Mouse (Mus musculus) ES-E14 (cell line): ENCODE results near the gene Spink8. TPM values are rescaled to one million over a fixed set of nuclear protein-coding genes. Genes with fewer than 3 reads are reported as not detected.

Source experiments
- DNase-seq: peaks from one replicate; pipeline ENCODE4 v3.0.0-alpha.2; 2013; ENCODE audit warnings: low read depth, low spot score
- H3K27ac ChIP-seq: 2 replicates; pipeline ENCODE4 v1.5.1; 2012; ENCODE audit warnings: low read depth, mild to moderate bottlenecking, low read length, moderate library complexity, mixed read lengths; ENCODE audit not compliant: poor library complexity, insufficient read depth, severe bottlenecking
- H3K36me3 ChIP-seq: 2 replicates; pipeline ENCODE4 v1.6.1; 2012; ENCODE audit warnings: mild to moderate bottlenecking, low read length, moderate library complexity, mixed read lengths; ENCODE audit not compliant: control insufficient read depth, poor library complexity, insufficient read depth, severe bottlenecking
- H3K4me1 ChIP-seq, 2 experiments: fragments of 150-350 bp in 1 of 2; sonication (generic) in 1 of 2; 2 replicates each; pipeline ENCODE4 v1.6.1; 2012; ENCODE audit warnings: low read length in 2 of 2, mild to moderate bottlenecking in 1 of 2, mixed read lengths in 1 of 2; ENCODE audit not compliant: control insufficient read depth in 2 of 2, insufficient read depth in 2 of 2, poor library complexity in 1 of 2
- H3K4me3 ChIP-seq, 2 experiments: fragments of 150-350 bp in 1 of 2; sonication (generic) in 1 of 2; 2 replicates each; pipeline ENCODE4 v1.5.1; 2012; ENCODE audit warnings: low read length in 2 of 2, low read depth in 1 of 2, mild to moderate bottlenecking in 1 of 2, mixed read lengths in 1 of 2; ENCODE audit not compliant: insufficient read depth in 1 of 2, poor library complexity in 1 of 2, severe bottlenecking in 1 of 2
- H3K9ac ChIP-seq: 2 replicates; pipeline ENCODE4 v1.6.1; 2012; ENCODE audit warnings: low read depth, mild to moderate bottlenecking, low read length, mixed read lengths; ENCODE audit not compliant: poor library complexity, insufficient read depth, severe bottlenecking
- H3K9me3 ChIP-seq: fragments of 150-350 bp; sonication (generic); 2 replicates; pipeline ENCODE4 v1.6.1; 2012; ENCODE audit warnings: low read depth, mild to moderate bottlenecking, low read length; ENCODE audit not compliant: control insufficient read depth, insufficient read depth
- CHD2 ChIP-seq: IDR thresholded peaks from 2 replicates; pipeline ENCODE4 v1.6.1; 2014; ENCODE audit warnings: mild to moderate bottlenecking, low read depth, low read length, inconsistent platforms
- HCFC1 ChIP-seq: IDR thresholded peaks from 2 replicates; pipeline ENCODE4 v1.6.1; 2012; ENCODE audit warnings: low read length, inconsistent platforms, borderline replicate concordance; ENCODE audit not compliant: insufficient read depth
- MAFK ChIP-seq: IDR thresholded peaks from 2 replicates; pipeline ENCODE4 v1.6.1; 2014; ENCODE audit warnings: mild to moderate bottlenecking, low read depth, low read length, inconsistent platforms; ENCODE audit not compliant: insufficient read depth
- ZC3H11A ChIP-seq: IDR thresholded peaks from 2 replicates; pipeline ENCODE4 v1.6.1; 2012; ENCODE audit warnings: low read depth, mild to moderate bottlenecking, inconsistent platforms, low read length, borderline replicate concordance
- ZNF384 ChIP-seq: IDR thresholded peaks from 2 replicates; pipeline ENCODE4 v1.6.1; 2012; ENCODE audit warnings: low read depth, low read length, inconsistent platforms
- in situ Hi-C, 2 experiments: fragments of 600-800 bp; cut with MboI; formaldehyde crosslinking; loops; one replicate each; pipeline ENCODE4 v1.15.1; 2025; ENCODE audit warnings: low sequenced_read_pairs in 2 of 2, inconsistent platforms in 1 of 2; ENCODE audit not compliant: unreplicated experiment in 2 of 2
- total RNA-seq: library from RNA; depleted of rRNA; stranded (reverse); fragments of 300-350 nt; gene quantifications from 2 replicates; pipeline ENCODE4 v1.2.3, GENCODE M21; 2012

The Spink8 gene
- total RNA-seq, 1 experiment: 0.31 TPM

DNA sequence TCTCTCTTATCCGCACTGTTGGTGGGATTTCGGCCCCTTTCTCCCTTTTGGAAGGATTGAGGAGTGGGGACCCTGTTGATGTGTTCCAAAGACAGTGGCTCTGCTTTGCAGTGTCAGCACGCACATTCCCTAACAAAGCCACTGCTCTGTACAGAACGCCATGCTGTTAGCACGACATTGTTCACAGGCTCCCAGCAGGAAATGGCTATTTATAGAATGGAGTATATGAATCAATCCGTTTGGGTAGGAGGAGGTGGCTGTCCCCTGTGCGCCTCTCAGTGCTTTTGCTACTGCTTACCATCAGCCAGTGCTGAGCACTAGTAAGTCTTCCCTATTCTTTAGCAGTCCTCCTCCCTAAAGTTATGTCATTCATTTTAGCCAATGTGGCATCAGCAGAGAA lies 1.3 kb downstream of the Spink8 start:
- Histone ChIP-seq H3K9ac (no peak overlapping the region), H3K9me3 (no peaks in the 10 kb centered on the region), H3K36me3 (no peaks in the 10 kb centered on the region), H3K4me1 (no peaks in the 10 kb centered on the region), H3K27ac (no peak overlapping the region), H3K4me3 (no peak overlapping the region)
- TF ChIP-seq HCFC1 (no peak), ZC3H11A (no peak), ZNF384 (no peak), MAFK (no peak), CHD2 (no peak)
- in situ Hi-C loops: no loop called here
- DNase-seq: no peak

DNA sequence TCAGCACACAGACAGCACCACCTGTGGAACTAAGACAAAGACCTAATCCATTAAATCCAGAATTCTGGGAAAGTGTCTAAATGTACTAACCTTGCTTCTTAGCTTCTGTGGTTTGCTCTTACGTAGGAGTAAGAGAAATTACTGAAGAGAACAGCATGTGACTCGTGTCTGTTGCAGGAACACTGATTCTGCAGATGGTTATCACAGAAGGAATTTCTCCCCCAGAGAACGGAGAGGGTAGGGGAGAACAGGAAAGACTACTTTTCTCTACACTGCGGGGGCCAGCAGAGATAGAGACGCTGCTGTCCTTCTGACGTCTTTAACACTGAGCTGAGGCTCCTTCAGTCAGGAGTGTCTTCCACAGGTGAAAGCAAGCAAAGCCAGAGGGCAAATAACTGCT lies 4.3 kb downstream of the Spink8 start:
- TF ChIP-seq MAFK (no peak), HCFC1 (no peak), ZC3H11A (no peak), CHD2 (no peak), ZNF384 (no peak)
- Histone ChIP-seq H3K36me3 (no peaks in the 10 kb centered on the region), H3K9ac (no peak overlapping the region), H3K27ac (no peak overlapping the region), H3K4me3 (no peak overlapping the region), H3K9me3 (no peaks in the 10 kb centered on the region), H3K4me1 (no peaks in the 10 kb centered on the region)
- DNase-seq: no peak
- in situ Hi-C loops: no loop called here

DNA sequence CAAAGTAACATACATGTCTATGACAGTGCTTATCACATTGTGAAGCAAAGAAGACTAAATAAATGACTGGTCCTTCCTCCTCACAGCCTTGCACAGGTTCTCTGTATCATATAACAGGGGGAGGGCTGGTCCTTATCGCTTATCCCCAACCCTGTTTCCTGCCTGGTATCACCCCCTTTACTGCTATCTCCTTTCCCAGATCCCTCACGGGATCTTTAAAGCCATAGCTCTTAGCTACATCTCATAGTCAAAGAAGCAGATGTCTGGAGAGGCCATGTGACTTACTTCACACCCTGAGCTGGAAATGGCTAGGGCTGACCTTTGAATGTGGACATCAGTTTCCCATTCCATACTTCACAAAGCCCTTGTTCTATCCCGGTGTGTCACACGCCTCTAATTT lies 13.7 kb downstream of the Spink8 start:
- H3K27ac ChIP-seq: no peak overlapping the region
- no peak overlapping the region for H3K9ac ChIP-seq
- no peaks in the 10 kb centered on the region; the same call in 1 of the 2 replicates for H3K36me3 ChIP-seq
- in situ Hi-C loops: no loop called here
- DNase-seq: no peak
- H3K9me3 ChIP-seq: no peaks in the 10 kb centered on the region
- H3K4me1 ChIP-seq: no peaks in the 10 kb centered on the region
- TF ChIP-seq MAFK: no peak
- TF ChIP-seq CHD2: no peak
- no peak for TF ChIP-seq ZNF384
- no peak for TF ChIP-seq HCFC1
- TF ChIP-seq ZC3H11A: no peak
- H3K4me3 ChIP-seq: no peak overlapping the region

DNA sequence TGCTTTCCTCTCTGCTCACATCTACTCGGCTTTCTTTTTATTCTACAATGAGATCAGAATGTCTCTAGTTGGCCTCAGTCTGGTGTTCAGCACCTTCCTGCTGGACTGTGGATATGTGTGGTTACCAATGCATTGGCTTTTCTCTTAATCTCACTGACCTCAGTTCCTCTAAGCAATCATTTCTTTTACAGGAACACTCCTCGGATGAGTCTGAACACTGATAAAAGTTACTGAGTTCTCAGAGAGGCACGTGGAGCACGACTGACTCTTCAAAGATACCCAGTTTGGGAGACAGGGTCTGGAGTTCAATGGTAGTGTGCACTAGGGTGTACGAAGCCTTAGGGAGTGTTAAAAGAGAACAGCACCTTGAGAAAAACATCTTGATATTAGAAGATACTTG lies 14.1 kb downstream of the Spink8 start:
- in situ Hi-C loops: no loop called here
- Histone ChIP-seq H3K9me3 (no peaks in the 10 kb centered on the region), H3K4me1 (no peaks in the 10 kb centered on the region), H3K4me3 (no peak overlapping the region), H3K9ac (no peak overlapping the region), H3K36me3 (no peaks in the 10 kb centered on the region; the same call in 1 of the 2 replicates), H3K27ac (no peak overlapping the region)
- TF ChIP-seq MAFK: no peak
- no peak for TF ChIP-seq CHD2
- TF ChIP-seq ZC3H11A: no peak
- no peak for TF ChIP-seq HCFC1
- no peak for TF ChIP-seq ZNF384
- no peak for DNase-seq
